Mouse (Mus musculus): ENCODE data around the gene Itpr2. TPM values are rescaled to one million over a fixed set of nuclear protein-coding genes. Genes with fewer than 3 reads are reported as not detected.

Gene Itpr2
- total RNA-seq, 2 experiments from 2014 or later = 15.6 to 22.1 TPM

DNA sequence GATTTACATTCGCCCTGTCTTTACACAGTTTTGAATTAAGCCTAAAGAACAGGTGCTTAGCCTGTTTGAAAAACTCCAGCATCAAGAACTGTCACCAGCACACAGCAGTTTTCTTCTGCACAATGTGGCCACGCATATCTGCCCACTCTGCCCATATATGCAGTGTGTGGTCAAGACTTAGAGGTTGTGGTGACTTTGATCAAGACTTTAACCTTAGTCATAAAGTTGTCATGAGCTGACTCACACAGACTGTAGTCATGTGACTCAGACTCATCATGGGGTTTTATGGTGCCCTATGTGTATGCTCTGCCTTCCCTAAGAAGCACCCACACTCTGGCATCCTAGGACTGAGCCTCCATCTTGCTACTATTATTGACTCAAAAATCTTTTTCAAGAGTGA is 316.5 kb downstream of the Itpr2 start:
- no peak for DNase-seq (ENCODE audit: low spot score in 2 of 2)
- TF ChIP-seq CTCF (conservative IDR thresholded peaks at IDR 0.05) = no peak
- Histone ChIP-seq H3K27ac (no peak overlapping the region), H3K4me3 (no peak overlapping the region)

DNA sequence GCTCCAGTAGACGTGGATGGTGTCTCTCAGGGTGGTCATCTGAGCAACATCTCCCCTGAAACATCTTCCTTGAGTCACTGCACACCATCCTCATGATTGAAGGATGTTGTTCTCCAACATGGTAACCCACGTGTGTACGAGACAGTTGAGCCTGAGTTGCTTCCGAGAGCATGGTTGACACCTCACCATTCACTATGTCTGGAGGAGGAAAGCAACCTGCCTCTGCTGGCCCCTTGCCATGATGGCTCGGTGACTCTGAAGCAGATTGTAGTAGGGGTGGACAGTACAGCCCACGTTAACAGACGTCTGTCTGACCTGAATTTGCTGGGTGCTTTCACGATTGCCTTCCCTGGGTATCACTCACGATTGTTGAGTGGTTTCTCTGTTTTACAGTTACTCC is 317.3 kb downstream of the Itpr2 start:
- no peak for TF ChIP-seq CTCF (conservative IDR thresholded peaks at IDR 0.05)
- H3K4me3 ChIP-seq = no peak overlapping the region
- no peak overlapping the region for H3K27ac ChIP-seq
- DNase-seq (ENCODE audit: low spot score in 2 of 2) = no peak

DNA sequence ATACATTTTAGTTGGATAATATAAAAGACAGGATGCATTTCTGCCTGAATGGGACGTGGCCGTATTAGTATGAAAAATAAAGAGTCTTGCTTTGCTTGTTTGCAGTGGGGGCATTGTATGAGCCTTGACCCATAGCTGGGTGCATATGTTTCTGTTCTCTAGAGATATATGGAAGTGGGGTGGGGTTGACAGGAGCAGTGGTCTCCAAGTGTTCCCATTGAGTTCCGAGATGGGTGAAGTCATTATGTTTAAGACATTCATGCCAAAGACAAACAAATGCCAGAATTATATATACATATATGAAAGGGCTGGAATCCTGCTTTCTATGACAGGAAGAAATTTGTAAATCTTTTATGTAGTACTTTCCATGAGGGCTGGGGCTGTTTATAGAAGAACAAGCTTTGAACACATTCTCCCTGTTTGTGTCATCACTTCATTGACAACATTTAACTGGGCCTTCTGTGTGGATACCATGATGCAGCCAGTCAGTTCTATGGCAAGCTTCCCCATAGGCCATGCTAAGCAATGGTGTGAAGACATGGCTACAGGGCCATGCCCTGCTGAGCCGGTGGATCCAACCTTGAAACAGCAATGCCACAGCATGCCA is 327.3 kb downstream of the Itpr2 start:
- DNase-seq (ENCODE audit: low spot score in 2 of 2) = no peak
- H3K4me3 ChIP-seq = no peak overlapping the region
- TF ChIP-seq CTCF (conservative IDR thresholded peaks at IDR 0.05) = no peak
- no peak overlapping the region for H3K27ac ChIP-seq

DNA sequence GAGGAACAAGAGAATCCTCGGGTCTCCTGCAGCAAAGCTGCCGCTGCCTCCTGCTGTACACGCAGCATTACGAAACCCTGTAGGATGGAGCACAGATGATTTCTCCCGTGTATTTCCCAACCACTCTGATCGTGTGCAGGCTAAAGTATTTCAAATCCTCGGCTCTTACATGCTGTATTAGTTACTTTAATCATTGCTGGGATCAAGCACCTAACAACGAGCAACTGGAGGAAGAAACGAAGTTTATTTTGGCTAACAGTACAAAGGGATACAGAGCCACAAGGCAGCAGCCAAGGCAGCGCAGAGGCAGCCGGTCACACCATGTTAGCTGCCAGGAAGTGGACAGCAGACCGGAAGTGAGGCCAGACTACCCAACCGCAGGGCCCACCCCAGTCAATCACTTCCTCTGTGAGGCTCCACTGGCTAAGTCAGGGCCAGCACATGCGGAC is 331.4 kb downstream of the Itpr2 start:
- Histone ChIP-seq H3K4me3 (no peak overlapping the region), H3K27ac (peak overlapping the region; percentile 72; the same call in 1 of the 2 replicates)
- DNase-seq (ENCODE audit: low spot score in 2 of 2) = no peak
- peak; percentile 24 for TF ChIP-seq CTCF (conservative IDR thresholded peaks at IDR 0.05)

DNA sequence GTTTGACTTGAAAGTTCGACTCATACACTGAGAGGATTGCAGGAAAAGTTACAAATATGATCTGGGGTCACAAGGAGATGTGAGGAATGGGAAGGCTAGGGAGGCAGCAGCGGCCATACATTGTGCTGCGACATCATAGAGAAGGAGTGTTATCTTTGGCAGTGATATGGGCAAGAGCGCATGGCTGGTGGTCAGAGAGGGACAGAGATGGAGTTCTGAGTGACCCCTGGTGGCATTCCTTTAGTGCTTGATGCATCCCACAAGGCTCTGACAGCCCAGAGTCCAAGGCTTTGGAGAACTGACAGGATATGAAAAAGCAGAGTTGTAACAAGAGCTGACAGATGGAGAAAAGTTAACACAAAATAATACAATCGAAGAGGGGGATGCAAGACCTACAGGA is 334.8 kb downstream of the Itpr2 start:
- H3K27ac ChIP-seq = no peak overlapping the region
- no peak overlapping the region for H3K4me3 ChIP-seq
- no peak for TF ChIP-seq CTCF (conservative IDR thresholded peaks at IDR 0.05)
- DNase-seq (ENCODE audit: low spot score in 2 of 2) = no peak

DNA sequence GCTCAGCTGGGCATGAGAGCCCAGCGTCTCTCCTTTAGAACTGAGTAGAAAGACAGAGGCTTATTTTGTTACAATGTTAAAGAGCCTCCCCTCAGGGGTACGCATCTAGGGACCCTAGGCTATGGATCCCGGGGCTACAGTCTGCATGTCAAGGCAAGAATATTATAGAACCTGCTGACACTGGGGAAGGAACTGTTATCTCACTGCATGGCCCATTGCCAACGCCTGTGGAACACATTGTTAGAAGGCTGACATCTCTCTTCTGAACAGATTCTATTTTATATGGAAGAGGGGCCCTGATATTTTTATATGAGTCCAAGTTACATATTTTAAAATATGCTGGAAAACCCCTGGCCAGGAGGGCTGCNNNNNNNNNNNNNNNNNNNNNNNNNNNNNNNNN is 342.4 kb downstream of the Itpr2 start:
- DNase-seq (ENCODE audit: low spot score in 2 of 2) = no peak
- no peak for TF ChIP-seq CTCF (conservative IDR thresholded peaks at IDR 0.05)
- no peak overlapping the region for H3K4me3 ChIP-seq
- H3K27ac ChIP-seq = peak overlapping the region; percentile 70

DNA sequence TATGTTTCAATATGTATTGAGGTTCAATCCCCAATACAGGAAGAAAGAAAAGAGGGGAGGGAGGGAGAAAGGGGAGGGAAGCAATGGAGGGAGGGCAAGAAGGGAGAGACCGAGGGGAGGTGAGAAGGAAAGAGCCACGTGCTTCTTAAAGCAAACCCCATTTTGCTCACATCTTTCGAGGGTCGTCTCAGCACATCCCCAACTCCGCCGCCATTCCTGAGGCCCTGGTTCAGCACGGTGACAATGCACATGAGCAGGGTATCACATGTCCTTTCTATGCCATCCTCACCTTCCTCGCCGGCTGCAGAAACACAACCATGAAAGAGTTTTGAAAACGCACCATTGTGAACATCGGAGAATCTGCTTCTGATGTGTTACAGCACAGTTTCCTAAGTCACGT is 343.3 kb downstream of the Itpr2 start:
- no peak for DNase-seq (ENCODE audit: low spot score in 2 of 2)
- TF ChIP-seq CTCF (conservative IDR thresholded peaks at IDR 0.05) = no peak
- H3K4me3 ChIP-seq = no peak overlapping the region
- no peak overlapping the region for H3K27ac ChIP-seq

DNA sequence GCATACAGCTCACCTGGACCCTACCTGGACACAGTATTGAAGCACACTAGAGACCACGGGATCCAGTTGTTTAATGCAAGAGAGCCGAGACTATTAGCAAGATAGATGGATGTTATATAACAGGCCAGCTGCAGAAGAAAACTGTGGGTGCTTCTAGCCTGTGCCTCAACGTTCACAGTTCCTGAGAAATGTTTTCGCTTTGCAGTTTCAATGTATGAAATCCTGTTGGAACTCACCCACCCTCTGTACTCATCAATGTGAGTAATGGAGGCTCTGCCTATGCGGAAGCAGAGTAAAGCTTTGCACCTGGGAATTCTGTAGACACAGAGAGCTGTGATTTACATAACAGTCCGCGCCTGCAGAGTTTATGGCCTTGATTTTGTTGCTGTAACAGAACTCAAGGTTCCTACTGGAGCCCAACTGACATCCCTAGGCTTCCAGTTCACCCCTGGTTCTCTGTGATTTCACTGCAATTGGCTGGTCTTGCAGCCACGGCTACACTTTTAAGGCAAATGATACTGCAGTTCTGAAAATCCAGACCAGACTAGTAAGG is 344.0 kb downstream of the Itpr2 start:
- TF ChIP-seq CTCF (conservative IDR thresholded peaks at IDR 0.05) = no peak
- Histone ChIP-seq H3K27ac (peak overlapping the region; percentile 84; the same call in 1 of the 2 replicates), H3K4me3 (no peak overlapping the region)
- no peak for DNase-seq (ENCODE audit: low spot score in 2 of 2)

DNA sequence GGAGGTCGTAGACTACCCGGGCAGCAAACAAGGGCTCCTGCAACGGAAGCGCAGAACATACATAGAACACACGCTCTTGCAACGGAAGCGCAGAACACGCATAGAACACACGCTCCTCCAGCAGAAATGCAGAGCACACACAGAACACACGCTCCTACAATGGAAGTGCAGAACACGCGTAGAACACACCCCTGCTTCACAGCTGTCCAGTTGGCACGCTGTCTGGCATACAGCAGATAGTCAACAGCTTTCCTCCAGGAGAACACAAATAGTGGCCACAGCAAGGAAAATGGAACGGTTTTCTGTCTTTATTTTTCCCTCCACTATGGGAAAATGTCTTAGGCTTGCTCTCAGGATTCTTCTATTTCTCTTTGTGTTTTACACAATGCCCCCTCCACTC is 344.9 kb downstream of the Itpr2 start:
- DNase-seq (ENCODE audit: low spot score in 2 of 2) = no peak
- no peak for TF ChIP-seq CTCF (conservative IDR thresholded peaks at IDR 0.05)
- H3K4me3 ChIP-seq = no peak overlapping the region
- peak overlapping the region; percentile 84 for H3K27ac ChIP-seq

DNA sequence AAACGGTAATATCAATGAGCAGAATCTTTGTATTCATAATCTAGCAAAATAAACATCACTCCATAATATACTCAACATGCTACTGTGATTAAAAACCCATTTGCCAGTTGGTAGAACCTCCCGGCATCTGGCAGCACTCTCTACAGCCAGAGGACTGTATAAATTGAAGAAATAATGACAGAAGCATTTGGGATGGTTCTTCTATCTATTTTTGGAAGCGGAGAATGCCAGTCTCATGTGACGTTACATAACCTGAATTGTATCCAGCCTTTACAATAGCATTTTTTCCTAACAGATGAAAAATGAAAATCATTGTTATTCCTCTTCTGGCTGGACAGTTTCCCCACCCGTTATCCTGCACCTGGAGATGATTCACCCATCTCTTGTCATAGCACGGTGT is 345.5 kb downstream of the Itpr2 start:
- Histone ChIP-seq H3K4me3 (no peak overlapping the region), H3K27ac (peak overlapping the region; percentile 84)
- peak; percentile 55 to 56 for DNase-seq (ENCODE audit: low spot score in 2 of 2)
- no peak for TF ChIP-seq CTCF (conservative IDR thresholded peaks at IDR 0.05)

DNA sequence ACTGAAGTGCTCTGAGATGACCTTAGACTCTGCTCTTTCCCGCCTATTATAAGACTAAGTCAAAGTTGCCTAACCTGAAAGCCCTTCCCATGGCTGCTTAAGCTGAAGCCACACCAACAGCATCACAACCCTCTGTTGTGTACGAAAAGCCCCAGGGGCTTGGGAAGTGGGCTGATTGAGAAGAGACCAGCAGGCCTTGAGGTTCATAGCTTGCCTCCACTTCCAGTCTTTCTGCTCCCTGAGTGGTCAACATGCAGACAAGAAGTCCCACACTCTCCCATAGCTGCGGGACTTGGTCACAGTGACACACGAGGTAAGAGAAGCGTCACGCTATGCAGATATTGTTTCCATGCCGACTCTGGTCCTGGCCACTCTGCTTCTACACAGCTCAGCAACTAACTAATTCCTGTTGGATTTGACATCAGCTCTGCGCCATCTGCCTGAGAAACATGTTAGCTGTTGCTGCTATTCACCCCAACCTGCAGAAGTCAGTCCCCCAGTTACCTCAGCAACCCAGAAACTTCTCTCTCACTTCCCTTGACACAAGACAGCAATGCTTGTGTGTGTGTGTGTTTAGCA is 346.8 kb downstream of the Itpr2 start:
- TF ChIP-seq CTCF (conservative IDR thresholded peaks at IDR 0.05) = peak; percentile 22; the same call in 1 of the 2 replicates
- peak in 1 of 2 experiments; percentile 50 for DNase-seq (ENCODE audit: low spot score in 2 of 2)
- H3K4me3 ChIP-seq = no peak overlapping the region
- peak overlapping the region; percentile 84 for H3K27ac ChIP-seq

DNA sequence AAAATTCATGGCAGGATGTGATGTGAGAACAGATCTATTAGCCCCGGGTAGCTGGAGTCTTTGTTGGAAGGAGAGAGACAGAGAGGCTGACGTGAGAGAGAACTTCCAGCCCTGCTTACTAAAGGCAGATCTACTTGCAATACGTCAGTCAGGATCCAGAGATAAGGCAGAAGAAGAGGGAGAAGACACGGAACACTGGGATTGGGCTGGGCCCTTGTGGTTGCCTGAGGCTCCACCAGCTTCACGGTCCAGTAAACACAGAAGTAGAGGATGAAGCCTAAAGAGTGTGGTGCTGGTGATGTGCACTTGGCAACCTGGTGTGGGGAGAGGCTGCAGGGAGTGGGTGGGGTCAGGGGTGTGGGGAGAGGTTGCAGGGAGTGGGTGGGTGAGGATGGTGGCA is 349.2 kb downstream of the Itpr2 start:
- no peak for TF ChIP-seq CTCF (conservative IDR thresholded peaks at IDR 0.05)
- no peak overlapping the region for H3K4me3 ChIP-seq
- no peak for DNase-seq (ENCODE audit: low spot score in 2 of 2)
- no peak overlapping the region for H3K27ac ChIP-seq

DNA sequence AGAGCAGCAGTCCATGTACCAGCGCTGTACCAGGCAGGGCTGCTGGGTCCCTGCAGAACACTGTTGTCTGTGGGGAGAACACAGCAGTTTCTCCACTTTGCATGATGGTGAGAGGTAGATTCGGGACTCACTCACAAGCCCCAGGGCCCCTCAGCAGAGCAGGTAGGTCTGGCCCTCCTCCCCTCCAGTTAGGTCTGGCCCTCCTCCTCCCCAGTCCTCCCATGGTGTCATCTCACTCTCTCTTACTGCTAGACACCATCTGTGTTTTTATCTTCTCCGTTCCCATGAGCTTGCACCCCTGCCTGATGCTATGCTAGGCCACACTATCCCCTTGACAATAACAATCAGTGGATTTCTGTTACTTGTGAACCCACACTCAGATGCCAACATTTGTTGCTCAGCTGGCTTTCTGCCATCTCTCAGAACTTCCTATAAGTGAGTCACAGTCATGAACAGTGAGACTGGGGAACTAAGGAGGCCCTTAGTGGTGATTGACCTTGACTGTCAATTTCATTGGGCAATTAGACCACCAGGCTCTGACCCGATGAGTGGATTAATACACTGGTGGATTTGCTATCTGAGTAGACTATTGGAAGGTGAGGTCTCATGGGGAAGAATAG is 360.9 kb downstream of the Itpr2 start:
- TF ChIP-seq CTCF (conservative IDR thresholded peaks at IDR 0.05) = no peak
- no peak overlapping the region for H3K27ac ChIP-seq
- DNase-seq (ENCODE audit: low spot score in 2 of 2) = no peak
- no peak overlapping the region for H3K4me3 ChIP-seq

All from layer of hippocampus, adult 2 months (tissue).